Comparison of ENCODE assay signal across 7 mouse cellular contexts in the genomic region with DNA sequence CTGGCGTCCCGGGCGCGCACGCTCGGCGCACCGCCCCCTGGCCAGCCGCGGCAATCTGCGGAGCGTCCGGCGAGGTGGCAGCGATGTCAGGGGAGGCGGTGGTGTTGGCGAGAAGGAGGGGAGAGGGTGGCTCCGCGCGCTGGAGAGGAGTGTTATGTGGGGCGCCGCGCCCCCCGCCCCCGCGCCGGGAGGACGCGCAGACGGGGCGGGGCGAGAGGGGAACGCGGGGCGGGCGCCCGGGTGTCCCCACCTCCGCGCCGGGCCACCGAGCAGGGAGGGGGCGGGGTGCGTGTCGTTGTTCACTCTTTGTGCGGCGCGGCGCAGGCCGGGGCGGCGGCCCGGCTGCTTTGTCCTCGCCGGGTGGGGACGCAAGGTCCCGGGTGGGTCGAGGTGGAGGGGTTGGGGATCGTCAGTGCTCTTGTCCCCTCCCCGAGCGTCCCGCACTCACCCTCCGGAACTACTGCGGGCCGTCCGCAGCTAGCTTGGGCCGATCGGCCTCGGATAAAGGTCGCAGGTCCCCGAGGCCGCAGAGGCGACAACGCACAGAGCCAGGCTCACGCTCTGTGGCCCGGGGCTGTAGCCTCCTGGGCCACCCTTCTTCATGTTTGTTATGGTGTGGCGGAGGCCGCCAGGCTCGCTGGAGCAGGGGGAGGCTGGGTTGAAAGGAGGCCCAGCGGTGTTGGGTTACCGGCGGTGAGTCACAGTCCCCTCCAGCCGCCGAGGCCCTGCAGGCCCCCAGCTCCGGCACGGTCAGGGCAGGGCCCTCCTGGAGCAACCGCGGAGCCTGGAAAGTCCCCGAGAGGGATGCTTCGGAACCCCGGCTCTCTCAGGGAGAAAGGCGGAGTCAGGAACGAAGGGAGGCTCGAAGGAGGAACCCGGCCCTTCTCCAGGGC. TPM values are rescaled to one million over a fixed set of nuclear protein-coding genes. Genes with fewer than 3 reads are reported as not detected.
DNase-seq lines count a peak whose midpoint lies in the region; ATAC-seq and TF ChIP-seq lines count a peak whose summit lies in the region.

A gene (minus strand): TSS at position 57 of the 893 bp plus-strand sequence.

- ATAC-seq in limb, embryonic 13.5 days (ENCODE audit: low FRiP score, low read depth): peak; percentile 87
- ATAC-seq in midbrain, embryonic 15.5 days (replicated peaks): peak; percentile 87

- DNase-seq in adrenal gland, postnatal 14 days: peak; percentile 94
- DNase-seq in embryonic facial prominence, embryonic 10.5 days (ENCODE audit: low spot score): peak; percentile 93
- peak; percentile 93 to 94 for DNase-seq in heart, adult 18-20 months
- peak; percentile 94 for DNase-seq in kidney, adult 2 months
- DNase-seq in spleen, postnatal 10 days (ENCODE audit: low spot score in 2 of 2): peak; percentile 55 to 82

- H3K9ac ChIP-seq in limb, embryonic 13.5 days: peak within 1 kb of the TSS; percentile 100
- peak within 1 kb of the TSS; percentile 85 for H3K9ac ChIP-seq in midbrain, embryonic 15.5 days

- H3K27ac ChIP-seq in embryonic facial prominence, embryonic 10.5 days (replicated peaks): peak within 1 kb of the TSS; percentile 99
- peak within 1 kb of the TSS; percentile 97 for H3K27ac ChIP-seq in kidney, adult 2 months (ENCODE audit: insufficient read depth, low read depth, low read length)
- peak within 1 kb of the TSS; percentile 97 for H3K27ac ChIP-seq in limb, embryonic 13.5 days
- H3K27ac ChIP-seq in midbrain, embryonic 15.5 days: peak within 1 kb of the TSS; percentile 90

- no peaks in the 10 kb centered on the region for H3K27me3 ChIP-seq in embryonic facial prominence, embryonic 10.5 days (replicated peaks; ENCODE audit: low read depth, poor library complexity, severe bottlenecking)
- no peaks in the 10 kb centered on the region for H3K27me3 ChIP-seq in kidney, adult 2 months (replicated peaks; ENCODE audit: control insufficient read depth, insufficient read depth, low read length)
- no peaks in the 10 kb centered on the region for H3K27me3 ChIP-seq in limb, embryonic 13.5 days
- no peaks in the 10 kb centered on the region for H3K27me3 ChIP-seq in midbrain, embryonic 15.5 days (replicated peaks)

- no peak for TF ChIP-seq CTCF in kidney, adult 2 months (conservative IDR thresholded peaks at IDR 0.05; ENCODE audit: insufficient read depth, insufficient read length, low read depth, low read length)

- peak within 1 kb of the TSS; percentile 93 for H3K4me3 ChIP-seq in embryonic facial prominence, embryonic 10.5 days
- H3K4me3 ChIP-seq in kidney, adult 2 months (ENCODE audit: insufficient read depth, low read depth, low read length): peak within 1 kb of the TSS; percentile 88
- H3K4me3 ChIP-seq in limb, embryonic 13.5 days: peak within 1 kb of the TSS; percentile 88
- peak within 1 kb of the TSS; percentile 87 for H3K4me3 ChIP-seq in midbrain, embryonic 15.5 days

- under 1% methylated on average over 94 of the region's 94 CpGs for WGBS in embryonic facial prominence, embryonic 10.5 days
- WGBS in kidney, adult 2 months: under 1% methylated on average over 93 of the region's 94 CpGs
- WGBS in limb, embryonic 13.5 days: under 1% methylated on average over 83 of the region's 94 CpGs
- 1% methylated on average over 91 of the region's 94 CpGs for WGBS in midbrain, embryonic 15.5 days

- H3K4me1 ChIP-seq in embryonic facial prominence, embryonic 10.5 days: peaks cover 84% of the 10 kb centered on the region
- H3K4me1 ChIP-seq in kidney, adult 2 months (ENCODE audit: control insufficient read depth, insufficient read depth, low read length): peaks cover 8% of the 10 kb centered on the region
- H3K4me1 ChIP-seq in limb, embryonic 13.5 days: peaks cover 56% of the 10 kb centered on the region
- peaks cover 56% of the 10 kb centered on the region for H3K4me1 ChIP-seq in midbrain, embryonic 15.5 days

- H3K4me2 ChIP-seq in limb, embryonic 13.5 days (replicated peaks): peak within 1 kb of the TSS; percentile 94
- H3K4me2 ChIP-seq in midbrain, embryonic 15.5 days: peak within 1 kb of the TSS; percentile 81

- no peaks in the 10 kb centered on the region for H3K9me3 ChIP-seq in embryonic facial prominence, embryonic 10.5 days
- no peaks in the 10 kb centered on the region for H3K9me3 ChIP-seq in limb, embryonic 13.5 days
- no peaks in the 10 kb centered on the region for H3K9me3 ChIP-seq in midbrain, embryonic 15.5 days

- 0 out of 2 replicates have a peak, but pooled peaks cover 2% of the 10 kb centered on the region for H3K36me3 ChIP-seq in embryonic facial prominence, embryonic 10.5 days (replicated peaks)
- no peaks in the 10 kb centered on the region for H3K36me3 ChIP-seq in kidney, adult 2 months (ENCODE audit: control insufficient read depth, insufficient read depth, low read length)
- H3K36me3 ChIP-seq in limb, embryonic 13.5 days: no peaks in the 10 kb centered on the region
- no peaks in the 10 kb centered on the region for H3K36me3 ChIP-seq in midbrain, embryonic 15.5 days (replicated peaks)

- TF ChIP-seq POLR2A in kidney, adult 2 months (IDR thresholded peaks at IDR 0.05; ENCODE audit: low read depth, low read length): peak; percentile 39

RNA-seq across cellular contexts. Expression of the gene that starts here (rescaled TPM):
- 7.0 and 9.5 TPM in 2 replicates for total RNA-seq in adrenal gland, postnatal 14 days (2021)
- 2.4 and 2.7 TPM in 2 replicates for polyA plus RNA-seq in embryonic facial prominence, embryonic 10.5 days (2016; fragmentation: Nextera tagmentation; extraction: Ambion mirVana)
- total RNA-seq in heart, adult 18-20 months (2021): 10 to 100 TPM; 27.9 to 32.2 TPM
- 12.2 and 12.3 TPM in 2 replicates for polyA plus RNA-seq in kidney, adult 2 months (2012; rRNA removed)
- polyA plus RNA-seq in limb, embryonic 13.5 days (2015; fragmentation: Nextera tagmentation; extraction: Ambion mirVana): 3.9 and 4.0 TPM in 2 replicates
- 5.0 and 6.4 TPM in 2 replicates for polyA plus RNA-seq in midbrain, embryonic 15.5 days (2015; fragmentation: Nextera tagmentation; extraction: Ambion mirVana)

Comparison
In these comparisons a context has a peak if more than half of its experiments do, and no peak if none do; other contexts are left out.
1. Peak in every context shown above with its lines: DNase-seq, ATAC-seq, H3K4me3 ChIP-seq and H3K27ac ChIP-seq.